Mouse (Mus musculus): Measurements from ENCODE around the gene Neurl3. TPM values are rescaled to one million over a fixed set of nuclear protein-coding genes. Genes with fewer than 3 reads are reported as not detected.

The Neurl3 gene
- total and polyA plus RNA-seq, 3 experiments: 0.08 to 0.09 (median 0.08) TPM

DNA sequence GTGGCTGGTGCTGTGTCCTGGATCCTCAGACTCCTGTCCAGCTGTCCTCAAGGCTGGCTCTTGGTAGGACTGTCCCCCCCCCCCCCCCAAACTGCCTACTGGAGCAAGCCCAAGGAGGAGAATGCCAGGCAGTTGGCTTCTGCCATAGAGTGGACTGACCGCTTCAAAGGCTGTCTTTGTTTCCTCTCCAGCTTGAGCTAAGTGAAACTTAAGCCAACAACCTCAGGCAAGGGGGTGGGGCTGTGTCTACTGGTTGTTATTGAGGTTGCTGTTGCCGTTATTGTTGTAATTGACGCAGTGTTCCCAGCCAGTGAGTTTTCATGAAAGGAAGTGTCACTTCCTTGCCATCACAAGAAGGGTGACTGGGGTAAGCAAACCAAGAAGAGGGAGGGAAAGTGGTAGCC lies 35.0 kb upstream of the Neurl3 start:
- peaks cover 13 to 61% of the 10 kb centered on the region in 2 experiments for H3K4me1 ChIP-seq (ENCODE audit: control insufficient read depth in 1 of 2, insufficient read depth in 2 of 2)
- H3K9ac ChIP-seq (ENCODE audit: insufficient read depth, low read depth): no peak overlapping the region
- no peak overlapping the region for H3K27ac ChIP-seq (ENCODE audit: insufficient read depth, low read depth)
- peak overlapping the region; percentile 83 for H3K4me2 ChIP-seq (ENCODE audit: insufficient read depth, low read depth, poor library complexity, severe bottlenecking)
- H3K36me3 ChIP-seq (replicated peaks in 1 of 2; ENCODE audit: control insufficient read depth in 1 of 2, insufficient read depth in 1 of 2, low read length in 1 of 2): peaks cover 15 to 39% of the 10 kb centered on the region in 2 experiments
- DNase-seq (ENCODE audit: extremely low read depth): no peak
- peaks cover 13% of the 10 kb centered on the region for H3K79me2 ChIP-seq (replicated peaks; ENCODE audit: control insufficient read depth, extremely low read depth, insufficient read depth, poor library complexity, severe bottlenecking)
- H3K9me3 ChIP-seq (replicated peaks; ENCODE audit: low read length): no peaks in the 10 kb centered on the region
- H3K4me3 ChIP-seq (replicated peaks in 1 of 3; ENCODE audit: low read depth in 2 of 3, low read length in 2 of 3, poor library complexity in 1 of 3): peak overlapping the region in 2 of 3 experiments; percentile 64 to 73
- dilution Hi-C loops (cut with MboI; ENCODE audit: extremely low pct_ligation_motif_present, extremely low pct_unique_long_range_greater_than_20kb, low sequenced_read_pairs): no loop called here
- in situ Hi-C loops (cut with MboI; ENCODE audit: low pct_ligation_motif_present, low pct_unique_long_range_greater_than_20kb, low sequenced_read_pairs): no loop called here
- TF ChIP-seq IRF4 (IDR thresholded peaks at IDR 0.05; ENCODE audit: low read depth, low read length) (no peak), ZMIZ1 (IDR thresholded peaks at IDR 0.05; ENCODE audit: low read depth, low read length) (no peak), ETS1 (conservative IDR thresholded peaks at IDR 0.05; ENCODE audit: low read depth, low read length) (no peak), CHD2 (IDR thresholded peaks at IDR 0.05; ENCODE audit: low read length) (no peak), CTCF (conservative IDR thresholded peaks at IDR 0.05 in 1 of 2, IDR thresholded peaks at IDR 0.05 in 1 of 2; ENCODE audit: low read depth in 2 of 2, low read length in 2 of 2) (no peak), CHD1 (IDR thresholded peaks at IDR 0.05; ENCODE audit: low read depth, low read length) (no peak), HCFC1 (IDR thresholded peaks at IDR 0.05; ENCODE audit: low read depth, low read length) (no peak), UBTF (IDR thresholded peaks at IDR 0.05; ENCODE audit: low read depth, low read length) (no peak), MYC (IDR thresholded peaks at IDR 0.05; ENCODE audit: low read depth, low read length) (no peak), POLR2AphosphoS2 (IDR thresholded peaks at IDR 0.05; ENCODE audit: low read depth, low read length) (no peak), USF1 (IDR thresholded peaks at IDR 0.05; ENCODE audit: low read depth, low read length) (no peak), GABPA (IDR thresholded peaks at IDR 0.05; ENCODE audit: insufficient replicate concordance, low read depth, low read length) (no peak), TBP (conservative IDR thresholded peaks at IDR 0.05; ENCODE audit: low read depth, low read length) (no peak), NELFE (IDR thresholded peaks at IDR 0.05; ENCODE audit: low read depth, low read length) (no peak), JUN (IDR thresholded peaks at IDR 0.05; ENCODE audit: insufficient read depth, low read depth, low read length) (no peak), ZNF384 (IDR thresholded peaks at IDR 0.05; ENCODE audit: low read depth, low read length) (no peak), MAZ (IDR thresholded peaks at IDR 0.05; ENCODE audit: low read depth, low read length) (no peak), BHLHE40 (IDR thresholded peaks at IDR 0.05; ENCODE audit: low read depth, low read length) (no peak)
- H3K27me3 ChIP-seq (replicated peaks): no peaks in the 10 kb centered on the region

DNA sequence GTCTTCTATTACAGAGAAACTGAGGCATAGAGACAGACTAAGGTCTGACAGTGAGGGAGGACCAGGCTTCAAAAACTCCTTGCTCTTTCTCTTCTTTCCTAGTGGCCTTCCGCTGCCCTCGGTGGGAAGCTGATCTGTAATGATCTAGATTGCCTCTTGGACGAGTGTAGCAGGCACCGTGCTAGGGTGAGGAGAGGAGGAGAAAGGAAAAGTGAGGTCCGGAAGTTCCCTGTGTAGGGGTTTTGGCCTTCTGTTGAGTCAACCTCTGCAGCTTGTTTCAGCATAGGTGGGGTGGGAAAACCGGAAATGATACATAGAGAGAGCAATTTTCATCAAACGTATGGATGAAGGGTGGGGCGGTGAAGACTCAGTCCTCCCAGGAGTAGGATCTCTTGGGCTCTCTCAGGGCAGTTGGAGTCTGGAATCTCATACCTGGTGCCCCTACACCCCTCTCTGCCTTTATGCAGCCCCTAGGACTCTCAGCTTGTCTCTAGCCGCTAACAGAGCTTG lies 34.5 kb upstream of the Neurl3 start:
- H3K36me3 ChIP-seq (replicated peaks in 1 of 2; ENCODE audit: control insufficient read depth in 1 of 2, insufficient read depth in 1 of 2, low read length in 1 of 2): peaks cover 11 to 35% of the 10 kb centered on the region in 2 experiments
- H3K27ac ChIP-seq (ENCODE audit: insufficient read depth, low read depth): no peak overlapping the region
- no peak for TF ChIP-seq MEF2A (IDR thresholded peaks at IDR 0.05; ENCODE audit: borderline replicate concordance, low read depth, low read length)
- no peak for TF ChIP-seq ETS1 (conservative IDR thresholded peaks at IDR 0.05; ENCODE audit: low read depth, low read length)
- no peak for TF ChIP-seq JUND (conservative IDR thresholded peaks at IDR 0.05; ENCODE audit: low read depth, low read length)
- no peak for TF ChIP-seq POLR2AphosphoS2 (IDR thresholded peaks at IDR 0.05; ENCODE audit: low read depth, low read length)
- no peak for DNase-seq (ENCODE audit: extremely low read depth)
- H3K9me3 ChIP-seq (replicated peaks; ENCODE audit: low read length): no peaks in the 10 kb centered on the region
- H3K4me1 ChIP-seq (ENCODE audit: control insufficient read depth in 1 of 2, insufficient read depth in 2 of 2): peaks cover 18 to 61% of the 10 kb centered on the region in 2 experiments
- peak overlapping the region; percentile 82; the same call in 1 of the 2 replicates for H3K9ac ChIP-seq (ENCODE audit: insufficient read depth, low read depth)
- H3K4me3 ChIP-seq (replicated peaks in 1 of 3; ENCODE audit: low read depth in 2 of 3, low read length in 2 of 3, poor library complexity in 1 of 3): peak overlapping the region; percentile 64 to 73 (median 70)
- peaks cover 4% of the 10 kb centered on the region for H3K27me3 ChIP-seq (replicated peaks)
- H3K4me2 ChIP-seq (ENCODE audit: insufficient read depth, low read depth, poor library complexity, severe bottlenecking): peak overlapping the region; percentile 83
- in situ Hi-C loops (cut with MboI; ENCODE audit: low pct_ligation_motif_present, low pct_unique_long_range_greater_than_20kb, low sequenced_read_pairs) (no loop called here), dilution Hi-C loops (cut with MboI; ENCODE audit: extremely low pct_ligation_motif_present, extremely low pct_unique_long_range_greater_than_20kb, low sequenced_read_pairs) (no loop called here)
- H3K79me2 ChIP-seq (replicated peaks; ENCODE audit: control insufficient read depth, extremely low read depth, insufficient read depth, poor library complexity, severe bottlenecking): peaks cover 13% of the 10 kb centered on the region
